Mouse (Mus musculus) testis, adult 2 months (tissue): ENCODE results near the gene Eml1. TPM values are rescaled to one million over a fixed set of nuclear protein-coding genes. Genes with fewer than 3 reads are reported as not detected.

Source experiments
- H3K27ac ChIP-seq: fragments of 200-500 bp; 2 replicates; pipeline ENCODE4 v1.5.1; 2012; ENCODE audit warnings: low read depth, low read length; ENCODE audit not compliant: control insufficient read depth, insufficient read depth
- H3K27me3 ChIP-seq: fragments of 200-500 bp; 2 replicates; pipeline ENCODE4 v1.6.1; 2012; ENCODE audit warnings: mild to moderate bottlenecking, low read length, moderate library complexity; ENCODE audit not compliant: control insufficient read depth, insufficient read depth
- H3K36me3 ChIP-seq: fragments of 200-500 bp; 2 replicates; pipeline ENCODE4 v1.6.1; 2012; ENCODE audit warnings: mild to moderate bottlenecking, low read length; ENCODE audit not compliant: control insufficient read depth, insufficient read depth
- H3K4me1 ChIP-seq: fragments of 200-500 bp; 2 replicates; pipeline ENCODE4 v1.6.1; 2012; ENCODE audit warnings: low read length; ENCODE audit not compliant: control insufficient read depth, insufficient read depth
- H3K4me3 ChIP-seq: fragments of 200-500 bp; 2 replicates; pipeline ENCODE4 v1.5.1; 2012; ENCODE audit warnings: low read depth, mild to moderate bottlenecking, low read length, moderate library complexity, mixed read lengths; ENCODE audit not compliant: control insufficient read depth
- CTCF ChIP-seq: fragments of 200-500 bp; IDR thresholded peaks from 2 replicates; pipeline ENCODE4 v1.5.1; 2012; ENCODE audit warnings: low read depth, mild to moderate bottlenecking, inconsistent platforms, low read length, moderate library complexity; ENCODE audit not compliant: control insufficient read depth, insufficient read depth, insufficient replicate concordance
- POLR2A ChIP-seq: fragments of 200-500 bp; IDR thresholded peaks from 2 replicates; pipeline ENCODE4 v1.6.1; 2012; ENCODE audit warnings: low read depth, mild to moderate bottlenecking, inconsistent platforms, low read length, moderate library complexity; ENCODE audit not compliant: control insufficient read depth
- polyA plus RNA-seq: library from polyadenylated mRNA; depleted of rRNA; stranded (reverse); fragments of >200 nt; gene quantifications from 2 replicates; pipeline ENCODE4 v1.2.3, GENCODE M21; 2012; rRNA removed

The Eml1 gene
- polyA plus RNA-seq, result 3.8 and 4.0 TPM in 2 replicates

DNA sequence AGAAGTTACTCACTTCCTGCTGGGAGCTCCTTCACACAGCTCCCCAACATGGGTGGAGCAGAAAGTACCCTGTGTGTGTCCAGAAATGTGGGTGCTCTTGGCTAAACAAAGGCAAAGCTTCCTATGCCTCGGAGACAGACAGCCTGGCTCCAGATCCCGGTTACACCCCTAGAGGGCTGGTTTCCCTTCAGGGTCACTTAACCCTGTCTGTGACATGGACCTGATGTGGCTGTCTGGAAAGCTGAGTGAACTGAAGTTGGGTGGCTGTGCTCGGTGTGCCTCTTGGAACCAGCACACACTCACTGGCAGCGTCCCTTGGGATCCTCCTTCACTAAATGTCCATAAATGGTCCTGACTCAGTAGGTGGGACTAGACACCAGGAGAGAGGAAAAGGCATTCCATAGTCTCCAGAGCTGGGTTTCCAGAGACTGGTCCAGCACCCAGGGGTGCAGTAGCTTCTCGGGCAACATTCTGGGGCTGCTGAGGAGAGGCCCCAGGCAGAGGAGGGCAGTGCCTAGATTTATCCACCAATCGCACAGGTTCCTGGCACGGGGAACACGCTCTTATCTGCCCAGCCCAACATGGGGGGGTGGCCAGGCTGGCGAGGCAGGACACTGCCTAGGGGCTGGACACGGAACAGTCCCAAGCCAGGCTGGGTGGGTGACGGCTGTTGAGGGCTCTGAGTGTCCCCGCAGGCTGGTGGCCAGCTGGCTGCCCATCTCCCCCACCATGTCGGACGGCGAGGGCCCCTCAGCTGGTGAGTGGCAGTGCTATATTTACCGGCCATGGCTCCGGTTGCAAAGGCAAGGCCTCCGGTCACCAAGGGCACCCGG, at the start of gene Eml1:
Gene Eml1 (plus strand): TSS at position 362 of the 833 bp plus-strand sequence.
- Histone ChIP-seq H3K27me3 (no peaks in the 10 kb centered on the region), H3K4me1 (no peaks in the 10 kb centered on the region), H3K4me3 (no peak within 1 kb of the TSS), H3K27ac (peak within 1 kb of the TSS; percentile 47), H3K36me3 (no peaks in the 10 kb centered on the region)
- TF ChIP-seq POLR2A (no peak), CTCF (no peak)

DNA sequence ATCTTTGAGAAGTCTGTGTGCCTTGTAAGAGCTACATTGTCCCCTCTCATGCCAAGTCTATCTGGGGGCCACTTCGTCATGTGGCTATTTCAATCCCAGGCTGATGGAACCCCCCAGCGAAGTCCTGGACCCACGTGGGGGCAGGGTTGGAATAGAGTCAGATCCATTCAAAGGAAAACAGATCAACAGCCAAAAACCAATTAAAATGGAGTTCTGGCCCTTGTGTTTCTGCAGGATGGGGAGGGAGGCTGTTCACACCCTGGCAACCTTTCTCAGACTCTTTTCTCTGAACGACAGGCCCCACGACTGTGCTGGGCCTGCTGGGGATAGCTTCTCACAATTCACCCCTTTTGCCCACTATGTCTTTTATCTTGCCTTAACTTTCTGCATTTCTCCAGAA, 44.4 kb upstream of the Eml1 start:
- no peaks in the 10 kb centered on the region for H3K36me3 ChIP-seq
- H3K4me3 ChIP-seq, result peak overlapping the region; percentile 29
- no peak for TF ChIP-seq CTCF
- no peak for TF ChIP-seq POLR2A
- peaks cover 17% of the 10 kb centered on the region for H3K4me1 ChIP-seq
- no peaks in the 10 kb centered on the region for H3K27me3 ChIP-seq
- H3K27ac ChIP-seq, result no peak overlapping the region

DNA sequence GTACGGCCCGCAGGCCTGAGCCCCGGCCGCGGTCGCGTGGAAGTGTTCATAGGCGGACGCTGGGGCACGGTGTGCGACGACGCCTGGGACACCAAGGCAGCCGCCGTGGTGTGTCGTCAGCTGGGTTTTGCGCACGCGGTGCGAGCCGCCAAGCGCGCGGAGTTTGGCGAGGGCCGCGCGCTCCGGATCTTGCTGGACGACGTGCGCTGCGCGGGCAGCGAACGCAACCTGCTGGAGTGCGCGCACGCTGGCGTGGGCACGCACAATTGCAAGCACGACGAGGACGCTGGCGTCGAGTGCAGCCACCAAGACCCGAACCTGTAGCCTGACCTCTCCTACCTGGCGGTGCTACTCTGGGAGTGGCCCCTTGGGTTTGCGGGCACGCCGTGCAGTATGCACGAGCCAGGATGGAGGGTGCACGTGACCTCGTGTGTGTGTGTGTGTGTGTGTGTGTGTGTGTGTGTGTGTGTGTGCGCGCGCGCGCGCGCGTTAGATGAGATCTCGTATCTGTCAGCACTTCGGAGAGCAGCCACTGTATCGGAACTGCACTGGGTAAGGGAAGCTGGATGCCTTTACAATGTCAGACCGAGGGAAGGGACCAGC, 42.8 kb upstream of the Eml1 start:
- Histone ChIP-seq H3K36me3 (no peaks in the 10 kb centered on the region), H3K27ac (no peak overlapping the region), H3K4me3 (peak overlapping the region; percentile 80), H3K4me1 (peaks cover 21% of the 10 kb centered on the region), H3K27me3 (no peaks in the 10 kb centered on the region)
- TF ChIP-seq POLR2A (peak; percentile 48; the same call in 1 of the 2 replicates), CTCF (no peak)

DNA sequence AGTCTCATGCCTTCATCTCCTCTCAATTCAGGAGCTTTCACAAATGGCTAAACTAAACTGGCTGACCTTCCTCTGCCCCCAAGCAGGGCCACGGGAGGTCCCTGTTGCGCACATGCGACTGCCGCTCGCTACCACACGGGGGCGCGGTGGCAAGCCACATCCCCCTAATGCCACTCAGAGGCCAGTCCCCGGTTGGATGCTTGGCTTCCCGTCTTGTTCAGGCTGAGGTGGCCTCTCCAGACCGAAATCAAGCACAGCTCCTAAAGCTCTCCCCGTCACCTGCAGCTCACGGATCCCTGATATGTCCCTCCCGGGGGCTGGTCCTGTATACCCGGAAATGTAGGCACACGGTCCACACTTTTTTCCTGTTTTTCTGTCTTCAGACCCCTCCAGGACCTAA, 37.7 kb upstream of the Eml1 start:
- Histone ChIP-seq H3K4me3 (peak overlapping the region; percentile 60), H3K4me1 (peaks cover 21% of the 10 kb centered on the region), H3K36me3 (no peaks in the 10 kb centered on the region), H3K27me3 (no peaks in the 10 kb centered on the region), H3K27ac (peak overlapping the region; percentile 64)
- TF ChIP-seq POLR2A (peak; percentile 29; the same call in 1 of the 2 replicates), CTCF (peak; percentile 97)

DNA sequence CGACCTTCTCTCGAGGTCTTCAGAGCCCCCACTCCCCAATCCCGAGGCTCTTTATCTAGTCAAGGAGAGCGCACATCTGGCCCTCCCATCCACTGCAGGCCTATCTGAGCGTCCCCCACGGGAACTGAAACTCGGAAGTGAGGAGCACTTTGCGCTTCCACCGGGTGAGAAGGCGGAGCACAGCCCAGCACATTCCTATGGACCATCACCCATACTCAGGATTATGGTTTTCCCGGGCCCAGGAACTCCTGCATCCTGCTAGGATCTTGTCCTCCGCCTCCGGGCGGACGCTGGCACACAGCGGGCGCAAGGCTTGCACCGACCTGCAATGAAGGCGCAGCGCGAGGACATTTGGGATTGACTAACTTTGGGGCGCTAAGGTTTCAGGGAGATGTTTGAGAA, 37.3 kb upstream of the Eml1 start:
- no peaks in the 10 kb centered on the region for H3K36me3 ChIP-seq
- H3K27me3 ChIP-seq, result no peaks in the 10 kb centered on the region
- peak overlapping the region; percentile 64 for H3K27ac ChIP-seq
- H3K4me3 ChIP-seq, result peak overlapping the region; percentile 60
- H3K4me1 ChIP-seq, result peaks cover 17% of the 10 kb centered on the region
- TF ChIP-seq CTCF, result no peak
- TF ChIP-seq POLR2A, result no peak

DNA sequence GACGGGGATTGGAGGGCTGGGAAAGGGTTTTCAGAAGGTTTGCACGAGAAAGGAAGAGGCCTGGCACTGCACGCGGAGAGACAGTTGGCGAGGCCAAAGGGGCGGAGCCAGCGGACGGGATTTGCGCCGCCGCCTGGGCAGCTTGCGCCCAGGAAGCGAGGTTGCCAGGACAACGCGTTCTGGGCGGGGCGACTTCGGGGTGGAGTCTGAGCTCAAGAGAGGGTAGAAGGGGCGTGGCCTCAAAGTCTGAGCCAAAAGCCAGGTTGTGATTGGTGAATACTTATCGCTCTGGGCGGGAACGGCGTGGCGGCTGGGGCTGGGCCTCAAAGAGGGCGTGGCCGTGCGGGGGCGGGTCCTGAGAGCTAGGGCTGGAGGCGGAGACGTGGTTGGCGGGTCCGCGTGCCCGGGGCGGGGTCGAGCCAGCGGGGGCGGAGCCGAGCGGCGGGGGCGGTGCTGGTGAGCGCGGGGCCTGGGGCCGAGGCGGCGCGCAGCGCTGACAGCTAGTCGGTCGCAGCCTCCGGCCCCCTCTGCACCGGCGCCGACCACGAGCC, 36.8 kb upstream of the Eml1 start, which contains the start of gene Cyp46a1:
Gene Cyp46a1 (plus strand): TSS at position 487 of the 551 bp plus-strand sequence.
- Histone ChIP-seq H3K4me1 (peaks cover 12% of the 10 kb centered on the region), H3K4me3 (peak within 1 kb of the TSS; percentile 92), H3K27me3 (no peaks in the 10 kb centered on the region), H3K27ac (peak within 1 kb of the TSS; percentile 64), H3K36me3 (no peaks in the 10 kb centered on the region)
- peak; percentile 50; the same call in 1 of the 2 replicates for TF ChIP-seq POLR2A
- TF ChIP-seq CTCF, result no peak

DNA sequence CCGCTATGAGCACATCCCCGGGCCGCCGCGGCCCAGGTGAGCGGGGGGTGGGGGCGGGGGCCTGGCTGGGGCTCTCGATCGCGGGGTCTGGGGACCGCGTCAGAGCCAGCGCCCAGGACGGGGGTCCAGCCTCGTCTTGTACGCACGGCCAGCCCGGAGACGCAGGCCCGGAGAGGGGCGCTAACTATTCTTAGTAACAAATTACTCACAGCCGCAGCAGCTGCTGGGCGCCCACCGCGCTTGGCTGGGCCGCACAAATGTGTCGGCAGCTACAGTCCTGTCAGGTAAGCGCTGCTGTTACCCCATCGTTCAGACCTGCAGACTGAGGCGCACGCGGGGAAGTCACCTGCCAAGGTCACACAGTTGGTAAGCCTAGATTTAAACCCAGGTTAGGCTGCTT, 36.2 kb upstream of the Eml1 start:
- H3K4me1 ChIP-seq, result peaks cover 10% of the 10 kb centered on the region
- no peaks in the 10 kb centered on the region for H3K36me3 ChIP-seq
- peak overlapping the region; percentile 92 for H3K4me3 ChIP-seq
- peak overlapping the region; percentile 37; the same call in 1 of the 2 replicates for H3K27ac ChIP-seq
- no peaks in the 10 kb centered on the region for H3K27me3 ChIP-seq
- TF ChIP-seq POLR2A (no peak), CTCF (no peak)
